Mouse (Mus musculus): Measurements from ENCODE around the gene Fancf.
A peak's percentile ranks its signal among the peaks of the same experiment; 100 is the strongest.

The Fancf gene

DNA sequence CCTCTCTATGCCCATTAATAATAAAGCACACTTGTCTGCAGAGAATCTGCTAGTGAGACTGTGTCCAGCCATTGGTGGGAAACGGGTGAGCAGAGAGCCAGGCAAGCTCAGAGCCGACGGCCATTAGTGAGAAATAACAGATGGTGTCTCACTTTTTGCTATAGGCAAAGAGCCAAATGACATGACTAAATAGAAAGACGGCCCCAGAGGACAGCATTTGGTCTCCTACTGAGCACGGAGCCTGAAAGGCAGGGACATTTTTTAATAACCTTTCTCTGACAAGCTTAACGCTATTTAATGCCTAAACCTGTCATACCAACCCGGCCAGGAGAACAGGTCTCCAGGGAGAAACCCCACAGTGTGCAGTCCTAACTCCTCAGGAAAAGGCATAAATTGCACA is 30.1 kb downstream of the Fancf start:
- no peak for DNase-seq

DNA sequence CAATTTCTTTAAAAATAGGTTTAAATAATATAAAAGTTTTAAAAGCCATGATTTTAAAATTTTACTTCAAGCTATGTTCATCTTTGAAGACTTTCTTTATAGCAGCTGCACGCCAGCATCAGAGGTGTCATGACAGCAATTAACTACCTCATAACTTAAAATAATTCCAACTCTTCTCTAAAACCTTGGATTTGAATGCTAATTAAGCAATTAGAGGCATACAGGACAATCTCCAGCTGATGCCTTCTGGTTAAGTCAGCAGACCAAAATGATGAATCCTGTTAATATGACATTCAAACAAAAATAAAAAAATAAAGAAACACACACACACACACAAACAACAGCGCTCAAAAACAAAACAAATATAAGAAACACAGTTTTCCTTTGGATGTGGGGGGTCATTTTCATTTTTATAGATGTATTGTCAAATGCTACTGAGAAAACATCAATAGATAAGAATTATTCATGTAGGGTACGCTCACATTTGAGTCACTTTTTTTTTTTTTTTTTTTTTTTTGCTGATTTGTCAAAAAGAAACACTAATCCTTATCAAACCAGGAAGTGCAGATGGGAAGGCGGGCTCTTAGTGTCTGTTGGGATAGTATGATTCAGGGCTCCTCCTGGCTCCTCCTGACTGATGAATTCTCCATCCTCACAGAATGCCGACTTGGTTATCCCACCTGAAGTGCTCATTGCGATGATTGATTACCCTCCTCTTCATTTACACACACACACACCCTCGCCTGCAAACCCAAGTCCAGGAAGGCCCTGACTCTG is 38.3 kb downstream of the Fancf start:
- DNase-seq = no peak

DNA sequence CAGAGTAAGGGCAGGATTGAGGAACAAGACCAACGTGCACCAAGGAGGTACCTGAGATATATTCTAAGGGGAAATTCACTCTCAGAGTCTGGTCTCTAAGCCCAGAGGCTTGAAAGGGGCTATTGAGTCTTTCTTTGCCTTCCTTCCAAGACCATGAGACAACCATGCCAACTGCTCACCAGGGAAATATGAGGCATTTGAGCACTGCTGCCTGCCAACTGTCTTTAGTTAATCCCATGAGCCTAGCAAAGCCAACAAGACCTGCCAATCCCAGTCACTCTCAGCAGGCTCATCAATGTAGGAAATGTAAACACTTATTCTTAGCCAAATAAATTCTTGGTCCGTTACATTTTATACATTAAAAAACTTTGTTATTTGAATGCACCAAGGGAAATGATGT is 40.6 kb downstream of the Fancf start:
- no peak for DNase-seq

DNA sequence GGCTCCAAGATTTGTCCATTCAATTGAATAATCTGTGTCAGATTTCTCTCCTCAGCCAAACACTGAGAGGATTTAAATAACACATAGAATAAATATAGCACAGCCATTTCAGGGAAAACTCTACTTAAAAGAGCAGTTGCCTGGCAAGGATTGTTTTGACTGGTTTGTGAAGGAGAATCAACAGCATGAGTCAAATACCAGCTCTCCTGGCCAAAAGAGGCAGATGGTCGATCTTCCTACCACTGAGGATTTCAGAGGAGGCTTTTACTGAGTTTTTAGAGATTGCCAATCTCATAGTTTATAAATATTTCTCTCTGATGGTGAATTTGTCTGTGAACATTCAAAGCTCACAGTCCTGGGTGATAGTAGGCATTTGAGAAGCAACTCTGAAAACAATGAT is 42.2 kb downstream of the Fancf start:
- DNase-seq = peak; percentile 69

DNA sequence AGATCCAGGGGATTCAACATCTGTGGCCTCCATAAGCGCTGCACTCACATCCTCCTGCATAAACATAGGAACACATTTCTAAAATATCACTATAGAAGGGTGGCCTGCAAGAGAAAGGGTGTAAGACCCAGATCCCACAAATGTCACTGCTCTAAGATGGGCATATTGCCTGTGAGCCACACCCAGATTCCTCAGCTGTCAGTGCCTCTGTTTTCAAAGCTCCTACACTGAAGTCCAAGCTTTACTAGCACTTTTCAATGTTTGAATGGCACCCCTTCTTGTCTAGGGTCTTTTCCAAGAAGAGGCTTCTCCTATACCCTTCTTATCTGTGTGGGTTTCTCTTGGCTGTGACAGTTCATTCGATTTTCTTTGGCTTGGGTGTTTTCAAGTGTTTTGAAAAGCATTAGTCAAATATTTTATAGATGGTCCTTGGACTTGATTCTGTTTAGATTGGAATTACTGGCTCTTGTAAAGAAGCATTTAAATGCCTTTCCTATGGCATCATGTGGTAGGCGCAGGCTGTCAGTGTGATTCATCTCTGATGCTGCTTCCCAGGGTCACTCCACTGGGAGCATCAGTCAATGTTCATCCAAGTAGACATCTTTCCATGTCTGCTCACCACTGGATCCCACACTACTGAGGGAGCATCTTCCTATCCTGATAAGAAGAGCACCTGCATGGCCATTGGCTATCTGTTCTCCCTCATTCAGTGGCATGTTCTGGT is 43.7 kb downstream of the Fancf start:
- no peak for DNase-seq

DNA sequence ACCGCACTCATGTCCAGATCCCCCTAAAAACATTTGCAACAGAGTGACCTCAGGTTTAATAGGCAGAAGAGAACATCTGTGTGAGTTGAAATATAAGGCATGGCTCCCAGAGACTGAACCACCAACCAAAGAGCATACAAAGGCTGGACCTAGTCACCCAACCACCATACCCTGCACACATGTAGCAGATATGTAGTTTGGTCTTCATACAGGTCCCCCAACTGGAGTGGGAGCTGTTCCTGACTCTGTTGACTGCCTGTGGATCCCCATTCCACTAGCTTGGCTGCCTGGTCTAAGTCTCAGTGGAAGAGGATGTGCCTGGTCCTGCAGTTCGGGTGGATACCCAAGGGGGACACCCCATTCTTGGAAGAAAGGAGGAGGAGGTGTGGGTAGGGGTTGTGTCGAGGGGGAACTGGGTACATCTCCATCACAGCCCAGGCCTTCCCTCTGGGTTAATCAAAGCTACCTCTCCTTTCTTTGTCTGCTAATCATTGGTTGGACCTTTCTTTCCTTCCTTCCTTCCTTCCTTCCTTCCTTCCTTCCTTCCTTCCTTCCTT is 45.7 kb downstream of the Fancf start:
- DNase-seq = no peak

DNA sequence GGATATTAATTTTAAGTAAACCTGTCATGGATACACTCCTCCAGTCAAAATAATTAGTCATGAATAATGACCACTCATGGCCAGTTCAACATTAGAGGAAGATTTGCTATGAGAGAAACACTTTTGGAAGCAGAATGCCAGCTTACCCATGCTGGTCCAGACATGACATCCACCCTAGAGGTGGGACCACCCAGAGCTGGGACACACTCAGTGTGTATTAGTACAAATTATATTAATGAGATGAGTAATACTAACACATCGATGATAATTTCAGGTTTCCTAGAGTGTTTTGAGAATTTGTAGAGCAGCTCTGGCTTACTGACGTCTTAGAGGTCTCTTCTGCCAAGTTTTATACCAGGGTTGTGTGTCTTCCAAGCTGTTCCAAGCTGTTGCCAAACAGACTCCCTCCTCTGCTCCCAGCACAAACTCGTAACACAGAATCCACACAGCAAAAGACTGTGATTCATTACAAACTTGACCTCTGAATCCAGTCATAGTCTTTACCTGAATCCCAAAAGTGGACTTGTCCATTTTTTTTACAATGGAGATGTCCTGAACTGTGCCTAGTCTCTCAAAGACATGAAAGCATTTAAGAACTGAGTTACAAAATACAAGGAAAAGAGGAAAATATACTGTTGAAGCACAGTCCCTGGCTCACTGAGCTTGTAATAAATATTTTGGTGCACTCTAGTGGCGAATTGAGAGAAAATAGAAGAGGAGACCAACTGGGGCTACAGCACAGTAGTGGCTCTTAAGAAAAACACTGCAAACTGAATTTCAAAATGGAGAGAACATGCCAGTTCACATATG is 46.4 kb downstream of the Fancf start:
- no peak for DNase-seq

Measured in right cerebral cortex, adult 18-20 months (tissue).